Mouse (Mus musculus) midbrain, embryonic 14.5 days (tissue): ENCODE results near the gene Akap3. TPM values are rescaled to one million over a fixed set of nuclear protein-coding genes. Genes with fewer than 3 reads are reported as not detected.

ENCODE experiments used
- ATAC-seq: fragments of 200-750 bp; cut with Nextera tagmentation; 2 replicates; pipeline ENCODE4 v1.8.0; 2017; ENCODE audit warnings: moderate number of reproducible peaks, moderate library complexity; ENCODE audit not compliant: low FRiP score, low TSS enrichment
- DNase-seq: peaks from one replicate; pipeline ENCODE4 v3.0.0-alpha.2; 2015
- H3K27ac ChIP-seq: fragments of 300-500 bp; sonication (generic); replicated peaks from 2 replicates; pipeline ENCODE4 v1.5.1; 2014; ENCODE audit warnings: mild to moderate bottlenecking, low read depth, low read length, moderate library complexity
- H3K27me3 ChIP-seq: fragments of 300-500 bp; sonication (generic); 2 replicates; pipeline ENCODE4 v1.6.1; 2014; ENCODE audit warnings: low read length, control low read depth, mixed read lengths; ENCODE audit not compliant: control insufficient read depth, insufficient read depth
- H3K36me3 ChIP-seq: fragments of 300-500 bp; sonication (generic); 2 replicates; pipeline ENCODE4 v1.6.1; 2014; ENCODE audit warnings: low read length, control low read depth; ENCODE audit not compliant: control insufficient read depth, insufficient read depth
- H3K4me1 ChIP-seq: fragments of 300-500 bp; sonication (generic); 2 replicates; pipeline ENCODE4 v1.6.1; 2014; ENCODE audit warnings: mild to moderate bottlenecking, antibody characterized with exemption, low read length, control low read depth; ENCODE audit not compliant: control insufficient read depth, insufficient read depth
- H3K4me2 ChIP-seq: fragments of 300-500 bp; sonication (generic); 2 replicates; pipeline ENCODE4 v1.6.1; 2014; ENCODE audit warnings: mild to moderate bottlenecking, low read length, moderate library complexity
- H3K4me3 ChIP-seq: fragments of 300-500 bp; sonication (generic); replicated peaks from 2 replicates; pipeline ENCODE4 v1.5.1; 2014; ENCODE audit warnings: low read depth, low read length
- H3K9ac ChIP-seq: fragments of 300-500 bp; sonication (generic); replicated peaks from 2 replicates; pipeline ENCODE4 v1.6.1; 2014; ENCODE audit warnings: mild to moderate bottlenecking, low read length, moderate library complexity
- H3K9me3 ChIP-seq: fragments of 300-500 bp; sonication (generic); 2 replicates; pipeline ENCODE4 v1.6.1; 2016; ENCODE audit warnings: low read length, control low read depth, mixed read lengths; ENCODE audit not compliant: control insufficient read depth
- WGBS: fragments of 180-500 bp; shearing (Covaris S2); extraction: QIAGEN DNeasy Blood & Tissue Kit; methylation state at CpG from one replicate; pipeline ENCODE4 v1.1.7; 2014; 5-methylcytosine and 5-hydroxymethylcytosine counted together
- polyA plus RNA-seq: library from polyadenylated mRNA; unstranded; fragments of >200 nt; fragmentation: Nextera tagmentation; extraction: Ambion mirVana; gene quantifications from 2 replicates; pipeline ENCODE4 v1.2.1, GENCODE M21; 2014

Akap3 gene
- polyA plus RNA-seq, 1 experiment from 2014 or later = 0.09 TPM

GRCm38 (mm10) chr6:126848712-126849704 is 3.9 kb upstream of the Akap3 start, which contains the start of gene Ndufa9:
Gene Ndufa9, minus strand, starts transcription at chr6:126849136.
- Histone ChIP-seq H3K4me1 (peaks cover 12% of the 10 kb centered on the region), H3K9me3 (no peaks in the 10 kb centered on the region), H3K4me3 (peak within 1 kb of the TSS; percentile 70), H3K36me3 (0 out of 2 replicates have a peak, but pooled peaks cover 2% of the 10 kb centered on the region), H3K27me3 (no peaks in the 10 kb centered on the region), H3K9ac (peak within 1 kb of the TSS; percentile 74), H3K4me2 (peak within 1 kb of the TSS; percentile 68), H3K27ac (peak within 1 kb of the TSS; percentile 71)
- DNase-seq (peak; percentile 97), ATAC-seq (peak; percentile 92)
- 6% methylated on average over 46 of the region's 46 CpGs for WGBS

GRCm38 (mm10) chr6:126877118-126877517 is 24.2 kb downstream of the Akap3 start:
- ATAC-seq (no peak), DNase-seq (no peak)
- Histone ChIP-seq H3K27ac (no peak overlapping the region), H3K4me3 (no peak overlapping the region), H3K4me1 (no peaks in the 10 kb centered on the region), H3K4me2 (no peak overlapping the region), H3K27me3 (no peaks in the 10 kb centered on the region), H3K9me3 (no peaks in the 10 kb centered on the region), H3K36me3 (no peaks in the 10 kb centered on the region), H3K9ac (no peak overlapping the region)
- 89% methylated on average over 8 of the region's 8 CpGs for WGBS

GRCm38 (mm10) chr6:126907378-126907777 is 54.5 kb downstream of the Akap3 start:
- ATAC-seq (no peak), DNase-seq (no peak)
- H3K27ac ChIP-seq = no peak overlapping the region
- H3K4me3 ChIP-seq = no peak overlapping the region
- no peaks in the 10 kb centered on the region for H3K36me3 ChIP-seq
- no peak overlapping the region for H3K9ac ChIP-seq
- H3K9me3 ChIP-seq = no peaks in the 10 kb centered on the region
- no peak overlapping the region for H3K4me2 ChIP-seq
- H3K4me1 ChIP-seq = no peaks in the 10 kb centered on the region
- H3K27me3 ChIP-seq = no peaks in the 10 kb centered on the region
- WGBS = 80% methylated on average over 4 of the region's 5 CpGs

GRCm38 (mm10) chr6:126907876-126908275 is 55.0 kb downstream of the Akap3 start:
- 69% methylated on average over 3 of the region's 3 CpGs for WGBS
- no peak for ATAC-seq
- H3K27ac ChIP-seq = no peak overlapping the region

GRCm38 (mm10) chr6:126910727-126911126 is 57.8 kb downstream of the Akap3 start:
- Histone ChIP-seq H3K9ac (no peak overlapping the region), H3K27ac (no peak overlapping the region), H3K36me3 (no peaks in the 10 kb centered on the region), H3K4me1 (no peaks in the 10 kb centered on the region), H3K27me3 (no peaks in the 10 kb centered on the region), H3K4me3 (no peak overlapping the region), H3K9me3 (no peaks in the 10 kb centered on the region), H3K4me2 (no peak overlapping the region)
- DNase-seq = no peak
- no peak for ATAC-seq
- WGBS = 83% methylated on average over 4 of the region's 4 CpGs

More at GRCm38 (mm10) chr6:126907876-126908275, 55.0 kb downstream of the Akap3 start:
- H3K9me3 ChIP-seq = no peaks in the 10 kb centered on the region
- no peak for DNase-seq
- no peaks in the 10 kb centered on the region for H3K27me3 ChIP-seq
- H3K4me3 ChIP-seq = no peak overlapping the region
- H3K9ac ChIP-seq = no peak overlapping the region
- no peaks in the 10 kb centered on the region for H3K36me3 ChIP-seq
- H3K4me1 ChIP-seq = no peaks in the 10 kb centered on the region
- no peak overlapping the region for H3K4me2 ChIP-seq

GRCm38 (mm10) chr6:126914928-126915327 is 62.0 kb downstream of the Akap3 start:
- Histone ChIP-seq H3K4me3 (no peak overlapping the region), H3K4me2 (no peak overlapping the region), H3K4me1 (no peaks in the 10 kb centered on the region), H3K9me3 (no peaks in the 10 kb centered on the region), H3K36me3 (no peaks in the 10 kb centered on the region), H3K27me3 (no peaks in the 10 kb centered on the region), H3K27ac (no peak overlapping the region), H3K9ac (no peak overlapping the region)
- ATAC-seq = no peak
- 87% methylated on average over 5 of the region's 5 CpGs for WGBS
- no peak for DNase-seq

- no peaks in the 10 kb centered on the region for H3K27me3 ChIP-seq
- H3K4me2 ChIP-seq = peak within 1 kb of the TSS; percentile 41
- no peaks in the 10 kb centered on the region for H3K4me1 ChIP-seq
- WGBS = 7% methylated on average over 21 of the region's 21 CpGs
- DNase-seq (peak; percentile 26), ATAC-seq (no peak)
- no peaks in the 10 kb centered on the region for H3K9me3 ChIP-seq
- 0 out of 2 replicates have a peak within 1 kb of the TSS, but pooled peaks have one; percentile 12 for H3K4me3 ChIP-seq
- H3K27ac ChIP-seq = no peak within 1 kb of the TSS
- peaks cover 23% of the 10 kb centered on the region for H3K36me3 ChIP-seq
- H3K9ac ChIP-seq = peak within 1 kb of the TSS; percentile 36; the same call in 1 of the 2 replicates
These were observed 68.4 kb downstream of the Akap3 start, which contains the start of gene Dyrk4 for GRCm38 (mm10) chr6:126921111-126921881. Gene Dyrk4, minus strand, starts transcription at chr6:126921839.
